Mouse (Mus musculus): Measurements from ENCODE around the gene Zfp870.
"Not testable (repeated sequence)": the region's sequence is repeated elsewhere in the genome, so short reads cannot be mapped to it uniquely, and the experiment has no call there.

The Zfp870 gene

GRCm38 (mm10) chr17:32871483-32871882 lies 20.0 kb downstream of the Zfp870 start:
- no peak for DNase-seq (ENCODE audit: low read depth)

GRCm38 (mm10) chr17:32867266-32867665 lies 24.2 kb downstream of the Zfp870 start:
- not testable (repeated sequence) for DNase-seq (ENCODE audit: low read depth)

- not testable (repeated sequence) for DNase-seq (ENCODE audit: low read depth)
These were observed 34.7 kb downstream of the Zfp870 start for GRCm38 (mm10) chr17:32856713-32857112.

GRCm38 (mm10) chr17:32851581-32851980 lies 39.9 kb downstream of the Zfp870 start:
- no peak for DNase-seq (ENCODE audit: low read depth)

GRCm38 (mm10) chr17:32841388-32841787 lies 50.1 kb downstream of the Zfp870 start:
- no peak for DNase-seq (ENCODE audit: low read depth)

- no peak for DNase-seq (ENCODE audit: low read depth)
These were observed 52.2 kb downstream of the Zfp870 start for GRCm38 (mm10) chr17:32839083-32839802.

GRCm38 (mm10) chr17:32830418-32830782 lies 61.0 kb downstream of the Zfp870 start:
- DNase-seq (ENCODE audit: low read depth) = no peak

GRCm38 (mm10) chr17:32829540-32830417 lies 61.7 kb downstream of the Zfp870 start, which contains the start of gene Zfp799:
Zfp799 (minus strand) TSS chr17:32830261.
- peak; percentile 81 for DNase-seq (ENCODE audit: low read depth)

All from naive thymus-derived CD4-positive, alpha-beta T cell, adult 2 months (primary cell).